Mouse (Mus musculus) forebrain, embryonic 12.5 days (tissue): ENCODE results near the gene Mocs1. TPM values are rescaled to one million over a fixed set of nuclear protein-coding genes. Genes with fewer than 3 reads are reported as not detected.

Experiments
- ATAC-seq: fragments of 200-750 bp; cut with Nextera tagmentation; 2 replicates; pipeline ENCODE4 v1.8.0; 2017; ENCODE audit warnings: moderate TSS enrichment; ENCODE audit not compliant: low FRiP score
- H3K27ac ChIP-seq: fragments of 300-500 bp; sonication (generic); 2 replicates; pipeline ENCODE4 v1.5.1; 2016; ENCODE audit warnings: mild to moderate bottlenecking
- H3K27me3 ChIP-seq: fragments of 300-500 bp; sonication (generic); 2 replicates; pipeline ENCODE4 v1.6.1; 2016; ENCODE audit warnings: mild to moderate bottlenecking
- H3K36me3 ChIP-seq: fragments of 300-500 bp; sonication (generic); replicated peaks from 2 replicates; pipeline ENCODE4 v1.6.1; 2016; ENCODE audit warnings: mild to moderate bottlenecking
- H3K4me1 ChIP-seq: fragments of 300-500 bp; sonication (generic); 2 replicates; pipeline ENCODE4 v1.6.1; 2016
- H3K4me2 ChIP-seq: fragments of 300-500 bp; sonication (generic); 2 replicates; pipeline ENCODE4 v1.6.1; 2016; ENCODE audit warnings: mild to moderate bottlenecking, moderate library complexity
- H3K4me3 ChIP-seq: fragments of 300-500 bp; sonication (generic); replicated peaks from 2 replicates; pipeline ENCODE4 v1.5.1; 2016; ENCODE audit warnings: mild to moderate bottlenecking
- H3K9ac ChIP-seq: fragments of 300-500 bp; sonication (generic); 2 replicates; pipeline ENCODE4 v1.6.1; 2016; ENCODE audit warnings: mild to moderate bottlenecking
- H3K9me3 ChIP-seq: fragments of 300-500 bp; sonication (generic); 2 replicates; pipeline ENCODE4 v1.6.1; 2016
- WGBS: fragments of 180-500 bp; shearing (Covaris S2); methylation state at CpG from one replicate; pipeline ENCODE4 v1.1.7; 2016; 5-methylcytosine and 5-hydroxymethylcytosine counted together
- polyA plus RNA-seq: library from polyadenylated mRNA; unstranded; fragments of >200 nt; fragmentation: Nextera tagmentation; extraction: Ambion mirVana; gene quantifications from 2 replicates; pipeline ENCODE4 v1.2.1, GENCODE M21; 2016

Gene Mocs1
- polyA plus RNA-seq, 1 experiment from 2014 or later: 3.6 TPM

DNA sequence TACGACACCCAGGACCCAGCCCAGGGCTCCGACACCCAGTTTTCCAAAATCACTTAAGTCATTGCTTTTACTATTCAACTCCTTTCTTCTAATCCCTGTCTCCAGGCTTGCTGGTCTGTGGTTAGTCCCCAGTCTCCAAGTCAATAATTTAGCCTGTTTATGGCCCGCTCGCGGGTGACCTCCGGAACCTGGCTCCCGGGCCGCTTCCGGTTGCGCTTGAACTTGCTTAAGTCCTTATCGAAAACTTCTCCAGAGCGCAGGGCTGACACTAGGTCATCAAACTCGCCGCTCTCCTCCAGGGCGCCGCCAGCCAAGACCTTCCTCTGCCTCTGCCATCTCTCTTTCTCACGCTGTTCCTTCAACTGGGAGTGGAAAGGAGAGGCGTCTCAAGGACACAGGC lies 30.2 kb downstream of the Mocs1 start:
- no peaks in the 10 kb centered on the region for H3K27me3 ChIP-seq
- H3K27ac ChIP-seq: no peak overlapping the region
- H3K9me3 ChIP-seq: no peaks in the 10 kb centered on the region
- H3K4me3 ChIP-seq: no peak overlapping the region
- no peak overlapping the region for H3K9ac ChIP-seq
- WGBS: 95% methylated on average over 18 of the region's 18 CpGs
- no peak overlapping the region for H3K4me2 ChIP-seq
- ATAC-seq: no peak
- no peaks in the 10 kb centered on the region for H3K4me1 ChIP-seq
- H3K36me3 ChIP-seq: peaks cover 20% of the 10 kb centered on the region

DNA sequence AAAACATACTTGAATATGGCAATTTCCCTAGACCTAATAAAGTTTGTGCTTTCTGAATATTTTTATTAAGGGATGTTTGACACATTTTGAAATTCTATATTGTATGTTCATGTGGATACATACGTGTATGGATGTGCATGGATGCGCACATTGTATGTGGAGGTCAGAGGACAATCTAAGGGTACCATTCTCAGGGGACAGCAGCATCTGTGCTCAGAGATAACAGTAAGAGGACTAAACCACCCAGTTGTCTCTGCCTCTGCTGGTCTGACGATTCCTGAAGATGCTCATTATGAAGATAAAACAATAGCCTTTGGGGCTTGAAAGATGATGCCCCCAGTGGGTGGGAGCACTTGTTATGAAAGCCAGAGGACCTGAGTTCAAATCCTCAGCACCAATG lies 36.7 kb downstream of the Mocs1 start:
- no peak for ATAC-seq

GRCm38 (mm10) chr17:49468223-49468622 lies 40.1 kb downstream of the Mocs1 start:
- no peaks in the 10 kb centered on the region for H3K36me3 ChIP-seq
- H3K4me1 ChIP-seq: peaks cover 7% of the 10 kb centered on the region; the same call in 1 of the 2 replicates
- H3K4me2 ChIP-seq: no peak overlapping the region
- no peaks in the 10 kb centered on the region for H3K9me3 ChIP-seq
- no peak overlapping the region for H3K9ac ChIP-seq
- peak; percentile 34; the same call in 1 of the 2 replicates for ATAC-seq
- H3K27ac ChIP-seq: no peak overlapping the region
- 40% methylated on average over 4 of the region's 4 CpGs for whole genome bisulfite sequencing
- no peaks in the 10 kb centered on the region for H3K27me3 ChIP-seq
- no peak overlapping the region for H3K4me3 ChIP-seq

More for the DNA sequence above, 36.7 kb downstream of the Mocs1 start:
- no peak overlapping the region for H3K4me3 ChIP-seq
- H3K9ac ChIP-seq: no peak overlapping the region
- H3K4me2 ChIP-seq: no peak overlapping the region
- no peaks in the 10 kb centered on the region for H3K27me3 ChIP-seq
- no peaks in the 10 kb centered on the region for H3K36me3 ChIP-seq
- H3K4me1 ChIP-seq: no peaks in the 10 kb centered on the region
- no peaks in the 10 kb centered on the region for H3K9me3 ChIP-seq
- 74% methylated on average over 3 of the region's 3 CpGs for WGBS
- no peak overlapping the region for H3K27ac ChIP-seq

- WGBS: 59% methylated on average over 8 of the region's 8 CpGs
- no peaks in the 10 kb centered on the region for H3K9me3 ChIP-seq
- no peak overlapping the region for H3K9ac ChIP-seq
- H3K36me3 ChIP-seq: no peaks in the 10 kb centered on the region
- no peak overlapping the region for H3K4me3 ChIP-seq
- ATAC-seq: peak; percentile 55; the same call in 1 of the 2 replicates
- peaks cover 7% of the 10 kb centered on the region; the same call in 1 of the 2 replicates for H3K4me1 ChIP-seq
- H3K27ac ChIP-seq: no peak overlapping the region
- H3K4me2 ChIP-seq: no peak overlapping the region
- no peaks in the 10 kb centered on the region for H3K27me3 ChIP-seq
These were observed 44.5 kb downstream of the Mocs1 start for GRCm38 (mm10) chr17:49472626-49473025.

GRCm38 (mm10) chr17:49474051-49474450 lies 45.9 kb downstream of the Mocs1 start:
- no peak for ATAC-seq
- Histone ChIP-seq H3K36me3 (no peaks in the 10 kb centered on the region), H3K4me1 (peaks cover 7% of the 10 kb centered on the region; the same call in 1 of the 2 replicates), H3K9me3 (no peaks in the 10 kb centered on the region), H3K27me3 (no peaks in the 10 kb centered on the region), H3K4me3 (no peak overlapping the region), H3K27ac (no peak overlapping the region), H3K9ac (no peak overlapping the region), H3K4me2 (no peak overlapping the region)
- WGBS: 92% methylated on average over 4 of the region's 4 CpGs

DNA sequence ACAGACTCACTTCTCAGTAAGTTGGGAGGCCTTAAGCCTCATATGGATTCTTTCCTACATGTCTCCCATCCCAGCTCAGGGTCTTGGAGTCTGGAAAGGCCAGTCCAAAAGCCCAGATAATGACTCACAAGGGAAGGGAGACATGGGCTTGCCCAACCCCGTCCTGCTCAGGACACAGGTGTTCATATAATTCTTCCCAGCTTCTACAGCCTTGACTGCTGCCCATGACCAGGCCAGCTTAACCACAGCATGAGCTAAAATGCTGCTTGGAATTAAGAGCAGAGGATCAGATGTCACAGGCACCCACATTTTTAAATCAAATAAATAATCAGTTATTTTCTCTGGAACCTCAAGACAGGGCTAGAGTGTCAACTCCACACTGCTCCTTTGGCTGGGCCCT lies 47.0 kb downstream of the Mocs1 start:
- H3K4me2 ChIP-seq: no peak overlapping the region
- no peaks in the 10 kb centered on the region for H3K9me3 ChIP-seq
- H3K27ac ChIP-seq: no peak overlapping the region
- 84% methylated on average over 1 of the region's 1 CpGs for WGBS
- H3K4me1 ChIP-seq: peaks cover 7% of the 10 kb centered on the region; the same call in 1 of the 2 replicates
- no peaks in the 10 kb centered on the region for H3K27me3 ChIP-seq
- H3K36me3 ChIP-seq: no peaks in the 10 kb centered on the region
- H3K4me3 ChIP-seq: no peak overlapping the region
- ATAC-seq: no peak
- H3K9ac ChIP-seq: no peak overlapping the region

- 82% methylated on average over 4 of the region's 4 CpGs for WGBS
- H3K27ac ChIP-seq: no peak overlapping the region
- no peaks in the 10 kb centered on the region for H3K36me3 ChIP-seq
- H3K27me3 ChIP-seq: no peaks in the 10 kb centered on the region
- H3K4me1 ChIP-seq: peaks cover 5% of the 10 kb centered on the region; the same call in 1 of the 2 replicates
- ATAC-seq: no peak
- no peak overlapping the region for H3K4me2 ChIP-seq
- no peaks in the 10 kb centered on the region for H3K9me3 ChIP-seq
- H3K9ac ChIP-seq: no peak overlapping the region
- no peak overlapping the region for H3K4me3 ChIP-seq
These were observed 49.2 kb downstream of the Mocs1 start for GRCm38 (mm10) chr17:49477370-49477769.

GRCm38 (mm10) chr17:49481876-49482275 lies 53.7 kb downstream of the Mocs1 start:
- Histone ChIP-seq H3K36me3 (no peaks in the 10 kb centered on the region), H3K4me1 (no peaks in the 10 kb centered on the region), H3K9ac (no peak overlapping the region), H3K27ac (no peak overlapping the region), H3K27me3 (no peaks in the 10 kb centered on the region), H3K4me2 (no peak overlapping the region), H3K4me3 (no peak overlapping the region), H3K9me3 (no peaks in the 10 kb centered on the region)
- 92% methylated on average over 3 of the region's 3 CpGs for WGBS
- no peak for ATAC-seq

GRCm38 (mm10) chr17:49484435-49484834 lies 56.3 kb downstream of the Mocs1 start:
- Histone ChIP-seq H3K27me3 (no peaks in the 10 kb centered on the region), H3K4me2 (no peak overlapping the region), H3K9ac (no peak overlapping the region), H3K4me1 (no peaks in the 10 kb centered on the region), H3K27ac (no peak overlapping the region), H3K4me3 (no peak overlapping the region), H3K9me3 (no peaks in the 10 kb centered on the region), H3K36me3 (no peaks in the 10 kb centered on the region)
- ATAC-seq: no peak
- WGBS: 82% methylated on average over 3 of the region's 3 CpGs

- no peak overlapping the region for H3K27ac ChIP-seq
- 0 out of 2 replicates have a peak, but pooled peaks cover 4% of the 10 kb centered on the region for H3K36me3 ChIP-seq
- 83% methylated on average over 5 of the region's 5 CpGs for WGBS
- no peak for ATAC-seq
- no peak overlapping the region for H3K4me3 ChIP-seq
- H3K4me1 ChIP-seq: no peaks in the 10 kb centered on the region
- no peak overlapping the region for H3K4me2 ChIP-seq
- H3K9ac ChIP-seq: no peak overlapping the region
- H3K27me3 ChIP-seq: no peaks in the 10 kb centered on the region
- no peaks in the 10 kb centered on the region for H3K9me3 ChIP-seq
These were observed 60.9 kb downstream of the Mocs1 start for GRCm38 (mm10) chr17:49489098-49489497.

- Histone ChIP-seq H3K36me3 (0 out of 2 replicates have a peak, but pooled peaks cover 4% of the 10 kb centered on the region), H3K4me3 (no peak overlapping the region), H3K9ac (no peak overlapping the region), H3K27me3 (no peaks in the 10 kb centered on the region), H3K4me1 (0 out of 2 replicates have a peak, but pooled peaks cover 3% of the 10 kb centered on the region), H3K27ac (no peak overlapping the region), H3K4me2 (no peak overlapping the region), H3K9me3 (no peaks in the 10 kb centered on the region)
- WGBS: 92% methylated on average over 4 of the region's 4 CpGs
- no peak for ATAC-seq
These were observed 65.1 kb downstream of the Mocs1 start for GRCm38 (mm10) chr17:49493276-49493675.

DNA sequence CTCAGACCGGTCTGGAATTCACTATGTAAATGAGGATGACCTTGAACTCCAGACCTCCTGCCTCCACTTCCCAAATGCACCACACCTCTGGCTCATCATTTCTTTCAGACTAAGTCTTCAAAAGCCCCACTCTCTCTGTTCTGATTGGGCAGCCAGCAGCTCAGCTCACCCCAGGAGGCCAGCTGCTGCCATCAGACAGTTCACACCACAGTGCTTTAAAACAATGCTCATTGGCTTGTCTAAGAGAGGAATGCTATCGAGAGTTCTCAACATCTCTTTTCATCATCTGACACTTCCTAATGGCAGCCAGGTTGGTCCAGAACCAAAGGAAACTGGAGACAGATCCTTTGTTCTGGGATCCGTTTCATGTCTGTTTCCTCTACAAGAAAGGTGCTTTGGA lies 70.0 kb downstream of the Mocs1 start:
- WGBS: 46% methylated on average over 3 of the region's 3 CpGs
- Histone ChIP-seq H3K4me3 (no peak overlapping the region), H3K9ac (no peak overlapping the region), H3K36me3 (0 out of 2 replicates have a peak, but pooled peaks cover 4% of the 10 kb centered on the region), H3K9me3 (no peaks in the 10 kb centered on the region), H3K27ac (no peak overlapping the region), H3K4me2 (no peak overlapping the region), H3K4me1 (0 out of 2 replicates have a peak, but pooled peaks cover 3% of the 10 kb centered on the region), H3K27me3 (no peaks in the 10 kb centered on the region)
- ATAC-seq: no peak

DNA sequence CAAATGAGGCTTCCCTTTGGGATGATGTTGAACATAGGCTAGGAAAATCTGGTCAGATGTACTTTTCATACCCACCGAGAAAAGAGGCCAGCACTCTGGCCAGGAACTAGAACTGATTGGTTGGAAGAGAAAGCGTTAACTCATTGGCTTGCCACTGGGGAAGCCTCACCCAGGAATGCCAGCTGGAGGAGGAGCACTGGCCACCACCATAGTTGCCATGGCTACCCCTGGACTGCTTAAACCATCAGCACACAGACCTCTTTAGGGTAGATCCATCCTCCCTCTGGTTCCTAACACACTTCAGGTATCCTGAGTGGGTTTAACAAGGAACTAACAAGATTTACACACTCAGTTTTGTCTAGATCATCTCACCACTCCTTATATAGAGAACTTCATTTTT lies 71.5 kb downstream of the Mocs1 start:
- Histone ChIP-seq H3K9me3 (no peaks in the 10 kb centered on the region), H3K4me2 (no peak overlapping the region), H3K27ac (no peak overlapping the region), H3K4me3 (no peak overlapping the region), H3K4me1 (0 out of 2 replicates have a peak, but pooled peaks cover 3% of the 10 kb centered on the region), H3K36me3 (no peaks in the 10 kb centered on the region), H3K27me3 (no peaks in the 10 kb centered on the region), H3K9ac (no peak overlapping the region)
- ATAC-seq: no peak
- WGBS: 91% methylated on average over 2 of the region's 2 CpGs
